Comparison of ENCODE assay signal across 14 mouse cellular contexts in the genomic region with DNA sequence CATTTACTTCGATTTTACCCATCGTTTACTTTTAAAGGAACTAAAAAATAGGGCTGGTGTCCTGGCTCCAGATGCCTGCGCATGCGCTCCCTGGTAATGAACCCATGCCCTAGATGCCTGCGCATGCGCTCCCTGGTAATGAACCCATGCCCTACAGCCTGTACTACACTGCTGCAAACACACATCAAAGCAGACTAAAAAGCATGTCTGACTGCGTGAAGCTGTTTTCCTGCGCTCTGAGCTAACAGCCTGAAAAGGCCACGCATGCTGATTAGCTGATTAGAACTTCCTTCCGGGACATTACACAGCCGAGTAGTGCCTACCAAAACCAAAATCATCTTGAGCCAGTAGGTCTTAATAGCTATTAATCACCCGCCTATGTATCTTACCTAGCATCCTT. TPM values are rescaled to one million over a fixed set of nuclear protein-coding genes. Genes with fewer than 3 reads are reported as not detected.
DNase-seq lines count a peak whose midpoint lies in the region; ATAC-seq and TF ChIP-seq lines count a peak whose summit lies in the region.
"Had no signal": no experiment of that assay in that cellular context is flagged by ENCODE, and none has a peak within 500 bp of the region (broad histone marks: within the 10 kb centered on the region; RNA-seq: fewer than 3 reads in every experiment).

No protein-coding gene starts in this region.

- no peaks in the 10 kb centered on the region for H3K9me3 ChIP-seq in forebrain, embryonic 15.5 days
- no peaks in the 10 kb centered on the region for H3K9me3 ChIP-seq in forebrain, embryonic 16.5 days (ENCODE audit: control insufficient read depth, low read length)
- H3K9me3 ChIP-seq: liver, embryonic 15.5 days had no signal

- no peaks in the 10 kb centered on the region for H3K27me3 ChIP-seq in forebrain, embryonic 15.5 days
- H3K27me3 ChIP-seq in forebrain, embryonic 16.5 days (replicated peaks; ENCODE audit: control insufficient read depth, insufficient read depth, low read length): no peaks in the 10 kb centered on the region
- H3K27me3 ChIP-seq in testis, adult 2 months (ENCODE audit: control insufficient read depth, insufficient read depth, low read length): no peaks in the 10 kb centered on the region
- H3K27me3 ChIP-seq: liver, embryonic 15.5 days had no signal

- no peak overlapping the region for H3K4me2 ChIP-seq in forebrain, embryonic 15.5 days (replicated peaks)
- H3K4me2 ChIP-seq in forebrain, embryonic 16.5 days (ENCODE audit: low read length): no peak overlapping the region
- H3K4me2 ChIP-seq: heart, embryonic 11.5 days; liver, embryonic 15.5 days had no signal

- peak; percentile 55 for ATAC-seq in forebrain, embryonic 15.5 days (replicated peaks)
- no peak for ATAC-seq in forebrain, embryonic 16.5 days
- ATAC-seq: intestine, embryonic 16.5 days had no signal

- no peaks in the 10 kb centered on the region for H3K4me1 ChIP-seq in forebrain, embryonic 15.5 days
- no peaks in the 10 kb centered on the region for H3K4me1 ChIP-seq in forebrain, embryonic 16.5 days (replicated peaks; ENCODE audit: control insufficient read depth, insufficient read depth, low read length)
- peaks cover 5% of the 10 kb centered on the region for H3K4me1 ChIP-seq in testis, adult 2 months (ENCODE audit: control insufficient read depth, insufficient read depth, low read length)
- H3K4me1 ChIP-seq: liver, embryonic 15.5 days had no signal

- DNase-seq in testis, postnatal 10 days (ENCODE audit: low spot score): no peak
- DNase-seq in kidney, postnatal 14 days: peak; percentile 18
- peak; percentile 26 for DNase-seq in testis, postnatal 14 days (ENCODE audit: low spot score)
- no peak for DNase-seq in layer of hippocampus, postnatal 25 days (ENCODE audit: extremely low spot score in 1 of 2, low spot score in 1 of 2)
- no peak for DNase-seq in layer of hippocampus, adult 11-12 months (ENCODE audit: low spot score)
- DNase-seq: cerebellum, postnatal 25 days; lung, postnatal 4 days had no signal

- no peak overlapping the region for H3K4me3 ChIP-seq in forebrain, embryonic 15.5 days
- no peak overlapping the region for H3K4me3 ChIP-seq in forebrain, embryonic 16.5 days (replicated peaks; ENCODE audit: low read length)
- H3K4me3 ChIP-seq in testis, adult 2 months (ENCODE audit: control insufficient read depth, low read depth, low read length): peak overlapping the region; percentile 42
- H3K4me3 ChIP-seq: liver, embryonic 15.5 days had no signal

- WGBS in forebrain, embryonic 15.5 days: 67% methylated on average over 12 of the region's 12 CpGs
- WGBS in forebrain, embryonic 16.5 days: 65% methylated on average over 12 of the region's 12 CpGs

- no peak for TF ChIP-seq POLR2A in testis, adult 2 months (IDR thresholded peaks at IDR 0.05; ENCODE audit: control insufficient read depth, low read depth, low read length)

- H3K36me3 ChIP-seq in forebrain, embryonic 15.5 days: no peaks in the 10 kb centered on the region
- no peaks in the 10 kb centered on the region for H3K36me3 ChIP-seq in forebrain, embryonic 16.5 days (ENCODE audit: control insufficient read depth, insufficient read depth)
- no peaks in the 10 kb centered on the region for H3K36me3 ChIP-seq in testis, adult 2 months (ENCODE audit: control insufficient read depth, insufficient read depth, low read length)
- H3K36me3 ChIP-seq: liver, embryonic 15.5 days had no signal

- TF ChIP-seq CTCF in testis, adult 2 months (IDR thresholded peaks at IDR 0.05; ENCODE audit: control insufficient read depth, insufficient read depth, insufficient replicate concordance, low read depth, low read length): no peak

- H3K27ac ChIP-seq in forebrain, embryonic 15.5 days (replicated peaks): no peak overlapping the region
- no peak overlapping the region for H3K27ac ChIP-seq in forebrain, embryonic 16.5 days (ENCODE audit: low read length)
- no peak overlapping the region for H3K27ac ChIP-seq in testis, adult 2 months (ENCODE audit: control insufficient read depth, insufficient read depth, low read depth, low read length)
- H3K27ac ChIP-seq: liver, embryonic 15.5 days had no signal

- H3K9ac ChIP-seq in forebrain, embryonic 15.5 days (replicated peaks): no peak overlapping the region
- no peak overlapping the region for H3K9ac ChIP-seq in forebrain, embryonic 16.5 days (replicated peaks; ENCODE audit: low read depth, low read length)
- H3K9ac ChIP-seq: liver, embryonic 15.5 days had no signal

RNA-seq across cellular contexts. Expression of gene Ipcef1, which starts 16.7 kb away (rescaled TPM):
- polyA plus RNA-seq in forebrain, embryonic 15.5 days (2015; fragmentation: Nextera tagmentation; extraction: Ambion mirVana): 1.3 and 1.4 TPM in 2 replicates
- polyA plus RNA-seq in forebrain, embryonic 16.5 days (2015; fragmentation: Nextera tagmentation; extraction: Ambion mirVana): 1.6 and 2.2 TPM in 2 replicates
- polyA plus RNA-seq in testis, adult 2 months (2012; rRNA removed): 0.07 TPM in 1 of 2 replicates, not detected in the other
- 10 to 100 TPM; 15.3 to 19.5 TPM for total RNA-seq in layer of hippocampus, postnatal 25 days (2021)
- polyA plus RNA-seq: C2C12 had no signal

Comparison
In these comparisons a context has a peak if more than half of its experiments do, and no peak if none do; other contexts are left out.
1. DNase-seq: peak in kidney, postnatal 14 days (single experiment) and testis, postnatal 14 days (single experiment); none in testis, postnatal 10 days (single experiment), layer of hippocampus, postnatal 25 days (0 of 2) and layer of hippocampus, adult 11-12 months (single experiment).